Mouse (Mus musculus) embryo, embryonic 9.5 days (tissue): Measurements from ENCODE around the gene Stx16.
A peak's percentile ranks its signal among the peaks of the same experiment; 100 is the strongest.

Experiments
- DNase-seq: peaks from one replicate; pipeline ENCODE4 v3.0.0-alpha.2; 2017; ENCODE audit errors: extremely low spot score

Gene Stx16

DNA sequence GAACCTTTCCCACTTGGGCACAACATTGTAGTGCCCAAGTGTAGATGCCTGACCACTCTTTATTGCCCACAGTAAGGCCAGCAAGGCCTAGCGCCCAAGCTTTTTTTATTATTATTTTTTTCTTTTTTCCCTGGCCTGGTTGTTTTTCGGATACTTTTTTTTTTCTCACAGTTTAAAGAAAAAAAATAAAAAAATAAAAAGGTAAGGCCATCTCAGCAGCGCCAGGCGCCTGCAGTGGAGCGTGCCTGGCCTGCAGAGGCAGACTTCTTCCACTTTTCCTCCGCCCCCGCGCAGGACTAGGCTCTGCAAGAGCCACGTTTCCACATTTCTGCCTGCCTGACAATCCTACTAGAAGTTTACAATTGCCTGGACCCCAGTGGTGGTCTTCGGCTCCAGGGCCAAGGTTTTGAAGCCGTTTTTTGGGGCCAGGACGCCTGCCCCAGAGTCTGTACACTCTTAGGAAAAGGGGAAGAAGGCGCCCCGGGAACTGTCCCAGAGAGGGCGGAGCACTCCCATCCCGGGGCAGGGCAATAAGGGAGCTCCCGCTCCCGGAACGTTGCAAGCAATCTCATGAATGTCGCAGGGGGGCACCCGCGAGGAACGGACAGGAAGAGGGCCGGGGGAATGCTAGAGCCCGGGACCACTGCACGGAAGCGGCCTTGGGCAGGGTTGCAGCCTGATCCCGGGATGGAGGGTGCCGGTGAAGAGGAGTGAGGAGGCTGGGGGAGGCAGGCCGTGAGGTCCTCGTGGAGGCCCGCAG, at the start of gene Stx16:
Gene Stx16, plus strand, starts transcription at position 636 of the 760 bp plus-strand sequence.
- peak; percentile 97 for DNase-seq

DNA sequence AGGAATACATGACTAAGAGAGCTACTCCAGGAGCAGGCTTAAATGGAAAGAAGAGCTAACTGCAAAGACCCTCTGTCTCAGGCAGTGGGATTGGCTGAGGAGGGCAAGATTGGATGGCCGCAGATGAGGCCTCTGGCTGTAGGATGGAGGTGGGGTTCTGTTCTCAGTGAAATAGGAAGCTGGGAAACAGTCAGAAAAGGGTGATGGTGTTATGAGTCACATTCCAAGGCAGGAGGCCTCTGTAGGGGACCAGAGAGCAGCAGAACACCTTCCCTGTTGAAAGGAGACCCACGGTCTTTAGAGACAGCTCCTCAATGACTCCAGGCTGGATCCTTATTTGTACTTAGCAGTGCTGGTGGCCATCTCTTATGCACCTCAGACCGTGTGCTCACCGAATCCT, 49.7 kb upstream of the Stx16 start:
- no peak for DNase-seq

DNA sequence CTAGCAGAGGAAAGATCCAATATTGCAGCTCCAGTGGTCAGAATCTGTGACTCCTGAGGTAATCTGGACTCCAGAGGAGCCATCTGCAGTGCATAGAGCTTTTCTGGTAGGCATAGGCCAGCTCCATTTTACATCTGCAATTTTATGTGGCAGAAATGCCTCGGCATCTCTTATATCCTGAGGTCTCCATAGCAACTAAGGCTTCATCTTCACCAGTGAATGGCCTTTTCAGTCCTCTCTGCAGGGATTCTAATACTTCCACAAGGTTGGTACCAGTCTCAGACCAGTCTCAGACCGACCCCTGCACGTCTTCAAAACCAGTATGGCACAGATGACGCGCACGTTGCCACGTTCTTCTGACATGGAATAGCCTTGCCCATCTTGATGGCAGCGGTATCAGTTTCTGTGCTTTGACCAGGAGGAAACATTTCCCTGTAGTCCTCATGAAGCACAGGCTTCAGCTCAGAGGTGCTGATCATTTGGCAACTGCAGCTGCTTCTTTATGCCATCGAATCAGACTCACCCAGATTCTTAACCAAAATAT, 42.8 kb upstream of the Stx16 start:
- no peak for DNase-seq

DNA sequence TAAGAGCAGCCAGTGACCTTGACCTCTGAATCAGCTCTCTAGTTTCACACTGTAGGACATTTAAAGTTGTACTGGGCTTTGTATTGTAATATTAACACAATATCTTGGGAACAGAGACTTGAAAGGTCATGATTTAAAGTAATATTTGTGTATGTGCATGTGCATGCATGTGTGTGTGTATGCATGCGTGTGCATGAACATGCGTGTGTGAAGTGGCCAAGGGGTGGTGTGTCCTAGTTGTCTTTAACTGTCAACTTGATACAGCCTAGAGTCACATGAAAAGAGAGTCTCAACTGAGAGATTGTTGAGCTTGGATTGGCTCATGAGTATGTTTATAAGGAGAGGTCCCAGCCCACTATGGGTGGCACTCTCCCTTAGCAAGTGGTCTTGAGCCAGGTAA, 28.5 kb upstream of the Stx16 start:
- DNase-seq = no peak

DNA sequence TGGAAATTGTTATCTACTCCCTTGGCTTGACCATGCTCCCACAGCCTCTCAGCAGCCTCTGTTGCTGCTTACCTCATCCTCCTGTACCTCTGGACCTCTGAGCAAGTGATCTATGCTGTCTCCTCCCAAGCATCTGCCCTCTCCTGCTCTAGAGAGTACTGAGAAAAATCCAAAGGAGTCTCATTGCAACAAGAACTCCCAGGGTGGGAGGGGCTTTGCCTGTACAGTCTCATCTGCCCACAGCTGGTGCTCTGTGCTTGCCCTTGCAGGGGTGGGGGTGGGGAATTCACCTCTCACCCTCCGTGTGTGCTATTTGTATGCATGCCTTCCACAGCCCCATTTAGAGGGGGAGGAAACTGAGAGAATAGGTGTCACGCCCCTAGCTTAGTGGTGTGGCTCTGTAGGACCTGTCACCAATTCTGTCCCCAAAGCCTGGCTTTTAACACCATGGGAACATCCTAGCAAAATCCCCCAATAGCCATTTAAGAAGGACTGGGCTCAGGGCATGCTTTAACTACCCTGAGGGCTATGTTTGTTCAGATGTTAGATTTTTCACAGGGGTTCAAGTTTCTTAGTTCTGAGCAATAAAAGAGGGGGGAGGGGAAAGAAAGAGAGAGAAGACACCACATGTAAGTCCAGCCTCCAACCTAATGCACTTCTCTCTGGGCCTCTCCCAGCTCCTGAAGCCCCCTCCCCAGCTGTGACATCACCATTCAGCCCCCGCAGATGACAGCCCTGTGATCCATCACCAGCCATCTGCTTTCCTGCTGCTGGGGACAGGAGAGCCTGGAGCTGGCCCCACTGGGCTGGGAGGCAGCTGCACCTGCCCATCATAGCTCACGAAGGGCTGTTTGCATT, 26.4 kb upstream of the Stx16 start:
- peak; percentile 80 for DNase-seq

DNA sequence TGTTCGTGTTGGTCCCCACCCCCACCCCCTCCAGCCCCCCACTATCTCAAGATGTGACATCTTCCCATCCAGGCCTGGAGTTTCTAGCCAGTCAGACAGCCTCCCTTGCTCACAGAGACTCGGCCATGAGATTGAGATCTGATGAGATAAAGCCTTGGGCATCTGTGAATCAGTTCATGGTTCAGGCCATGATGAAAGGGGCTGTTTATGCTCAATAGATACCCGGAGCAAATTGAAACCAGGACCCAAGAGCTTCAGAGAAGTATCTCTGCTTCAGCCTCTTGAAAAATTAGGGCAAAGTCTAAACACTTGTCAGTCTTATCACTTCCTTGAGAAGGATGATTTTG, 25.8 kb upstream of the Stx16 start:
- DNase-seq = no peak

DNA sequence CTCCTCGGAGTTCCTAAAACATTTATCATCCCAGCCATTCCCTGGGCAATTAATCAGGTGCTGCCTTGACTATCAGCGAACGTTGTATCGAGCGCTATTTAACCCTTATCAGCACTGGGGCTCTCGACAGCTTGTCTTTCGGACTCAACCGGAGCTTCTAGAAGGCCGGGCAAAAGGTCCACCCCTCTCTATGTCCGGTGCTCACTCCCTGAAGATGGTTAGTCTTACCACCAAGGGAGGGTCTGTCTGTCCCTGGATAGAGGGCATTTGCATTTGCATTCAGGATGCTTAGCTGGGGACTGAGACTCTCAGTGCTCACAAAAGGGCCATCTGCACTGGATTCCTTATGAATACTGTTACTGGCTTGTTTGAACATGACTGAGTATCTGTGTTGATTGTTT, 25.0 kb upstream of the Stx16 start:
- DNase-seq = peak; percentile 51

DNA sequence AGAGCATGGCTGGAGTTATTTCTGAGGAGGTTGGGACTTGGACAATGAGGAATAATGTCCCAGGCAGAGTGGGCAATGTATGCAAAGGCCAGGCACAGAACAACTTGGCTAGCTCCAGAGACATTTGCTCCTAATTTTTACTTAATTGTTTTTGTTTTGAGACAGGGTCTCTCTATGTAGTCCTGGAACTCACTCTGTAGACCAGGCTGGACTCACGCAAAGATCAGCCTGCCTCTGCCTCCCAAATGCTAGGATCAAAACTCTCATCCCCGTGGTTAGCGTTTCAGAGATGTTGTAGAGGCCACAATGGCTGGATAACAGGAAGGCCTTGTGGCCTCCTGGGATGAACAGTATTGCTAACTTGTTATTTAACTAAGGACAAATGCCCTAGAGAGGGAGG, 21.6 kb upstream of the Stx16 start:
- no peak for DNase-seq

DNA sequence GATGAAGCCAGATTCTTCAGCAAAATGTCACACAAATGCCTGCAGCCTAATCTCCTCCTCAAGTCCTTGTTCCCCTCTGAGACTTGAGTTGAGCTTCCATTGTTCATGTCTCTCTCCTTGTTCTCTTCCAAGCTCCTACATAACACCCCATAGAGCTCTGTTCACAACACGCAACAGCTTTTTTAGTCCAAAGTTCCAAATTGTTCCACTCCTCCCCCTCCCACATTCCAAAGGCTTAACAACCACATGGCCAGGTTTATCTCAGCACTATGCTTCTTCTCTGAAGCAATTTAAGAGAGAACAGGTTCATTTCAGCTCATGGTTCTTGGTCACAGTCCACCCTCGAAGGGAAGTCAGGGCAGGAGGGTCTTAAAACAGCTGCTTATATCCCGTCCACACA, 18.4 kb upstream of the Stx16 start:
- DNase-seq = no peak

DNA sequence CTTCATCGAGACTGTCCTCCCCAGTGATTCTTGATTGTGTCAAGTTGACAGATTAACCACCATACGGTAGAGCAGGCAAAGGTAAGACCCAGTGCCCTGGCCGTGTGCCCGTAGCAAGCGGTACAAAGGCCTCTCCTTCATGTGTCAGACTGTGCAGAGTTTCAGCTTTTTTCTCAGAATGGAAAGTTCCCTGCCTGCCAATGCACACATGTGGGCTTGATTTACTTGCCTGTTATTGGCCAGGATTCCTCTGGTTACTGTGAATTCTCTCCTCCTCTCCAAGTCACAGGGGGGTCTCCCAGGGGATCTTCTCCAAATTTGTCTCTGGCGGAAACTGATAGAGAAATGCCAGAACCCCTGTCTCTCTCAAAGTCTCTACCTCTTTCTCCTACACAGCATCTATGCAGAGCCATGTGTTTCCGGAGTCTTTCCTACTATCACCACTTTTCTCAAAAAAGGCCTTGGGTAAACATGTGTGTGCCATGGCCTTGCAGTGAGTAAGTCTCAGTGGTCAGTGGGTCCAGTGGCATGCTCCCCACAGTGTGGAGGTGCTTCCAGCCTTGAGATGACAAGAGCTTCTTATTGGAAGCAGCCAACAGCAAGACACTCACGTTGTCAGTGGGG, 17.7 kb upstream of the Stx16 start:
- DNase-seq = no peak

DNA sequence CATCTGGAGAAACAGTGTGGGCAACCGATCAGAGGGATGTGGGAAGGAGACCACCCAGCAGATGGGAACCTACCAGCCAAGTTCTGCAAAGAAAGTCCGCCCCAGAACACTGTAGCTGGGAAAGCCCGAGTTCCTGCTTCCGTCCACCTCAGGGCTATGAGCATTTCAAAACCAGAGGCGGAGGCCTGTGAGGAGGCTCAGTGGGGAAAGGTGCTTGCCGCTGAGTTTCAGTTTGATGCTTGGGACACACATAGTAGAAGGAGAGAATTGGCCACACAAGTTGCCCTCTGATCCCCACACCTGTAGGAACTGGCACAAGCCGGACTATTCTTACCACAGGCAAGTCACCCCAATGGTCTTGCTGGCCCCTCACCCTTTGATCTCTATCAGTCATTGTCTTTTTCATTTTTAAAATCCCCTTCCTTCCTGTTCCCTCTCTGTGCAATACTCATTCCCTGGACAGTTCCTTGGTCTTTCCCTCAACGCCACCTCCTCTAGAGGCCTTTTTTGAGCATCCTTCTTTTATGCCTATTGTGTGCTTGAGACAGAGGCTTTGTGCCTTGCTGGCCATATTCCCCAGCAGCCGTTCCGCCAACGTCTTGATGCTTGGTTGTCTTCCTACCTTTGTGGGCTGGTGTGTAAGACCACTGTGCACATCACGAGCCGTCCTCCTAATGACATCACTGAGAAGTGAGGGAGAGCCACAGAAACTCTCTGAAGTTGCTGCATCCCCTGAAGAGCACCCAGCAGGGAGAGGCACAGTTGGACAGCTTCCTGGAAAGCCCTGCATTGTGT, 16.3 kb upstream of the Stx16 start:
- DNase-seq = no peak

DNA sequence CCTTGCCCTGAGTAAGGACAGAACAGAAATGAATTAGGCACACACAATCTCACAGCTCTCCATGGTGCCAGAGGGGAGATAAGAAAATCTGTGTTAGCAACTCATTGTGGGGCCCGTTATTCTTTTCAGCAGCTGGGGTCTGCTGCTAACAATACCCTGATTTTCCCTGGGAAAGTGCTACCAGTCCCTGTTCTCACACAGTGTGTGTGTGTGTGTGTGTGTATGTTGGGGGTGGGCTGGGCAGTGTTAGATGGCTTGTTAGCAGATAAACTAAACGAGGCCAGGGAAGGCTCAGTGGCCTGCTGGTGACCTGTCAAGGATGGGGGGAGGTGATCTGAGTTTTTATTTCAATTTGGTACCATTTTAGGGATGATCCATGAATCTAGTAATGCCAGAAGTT, 14.9 kb upstream of the Stx16 start:
- no peak for DNase-seq

DNA sequence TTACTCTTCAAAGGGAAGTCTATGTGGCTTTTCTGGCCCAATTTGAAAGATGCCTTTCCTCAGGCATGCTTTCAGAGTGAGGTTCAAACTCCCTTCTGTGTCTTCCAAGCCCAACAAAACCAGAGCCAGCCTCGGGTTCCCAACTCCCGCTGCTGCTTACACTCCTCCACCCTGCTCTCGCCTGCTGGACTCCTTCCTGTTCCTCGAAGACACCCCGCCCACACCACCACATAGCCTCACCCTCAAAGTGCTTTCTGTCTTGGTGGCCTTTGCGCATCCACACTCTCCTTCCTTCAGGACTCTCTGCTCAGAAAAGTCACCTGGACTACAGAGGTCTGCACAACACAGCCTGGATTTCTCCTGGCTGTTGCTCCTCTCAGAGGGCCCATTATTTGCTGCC, 13.0 kb upstream of the Stx16 start:
- no peak for DNase-seq

DNA sequence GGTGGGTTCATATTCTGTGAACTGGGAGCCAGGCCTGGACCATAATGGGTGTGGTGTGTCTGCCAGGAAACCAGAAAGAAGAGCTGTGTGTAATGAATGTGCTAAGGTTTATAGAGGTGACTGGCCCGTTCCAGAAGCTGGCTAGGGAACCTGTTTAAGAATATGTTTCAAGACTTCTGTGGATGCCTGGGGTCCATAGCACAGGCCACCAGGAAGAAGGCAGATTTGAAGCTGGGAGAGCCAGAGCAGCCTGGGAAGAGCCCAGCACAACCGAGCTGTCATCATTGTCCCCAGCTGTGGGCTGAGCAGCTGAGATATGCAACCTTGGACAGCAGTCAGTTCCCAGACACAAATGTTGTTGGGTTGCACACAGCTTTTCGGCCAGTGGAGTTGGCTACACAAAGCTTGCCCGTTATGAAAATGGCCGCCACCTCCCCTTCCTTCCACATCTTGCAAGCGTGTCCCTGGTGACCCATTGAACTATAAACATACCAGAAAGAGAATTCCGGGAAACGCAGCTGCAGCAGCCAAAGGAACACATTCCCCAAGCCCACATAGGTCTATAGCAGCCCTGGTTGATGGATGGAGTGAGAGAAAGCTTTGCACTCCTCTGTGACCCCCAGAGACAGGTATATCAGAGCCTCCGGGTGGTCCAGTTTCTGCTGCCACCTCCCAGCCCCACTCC, 12.4 kb upstream of the Stx16 start:
- no peak for DNase-seq

DNA sequence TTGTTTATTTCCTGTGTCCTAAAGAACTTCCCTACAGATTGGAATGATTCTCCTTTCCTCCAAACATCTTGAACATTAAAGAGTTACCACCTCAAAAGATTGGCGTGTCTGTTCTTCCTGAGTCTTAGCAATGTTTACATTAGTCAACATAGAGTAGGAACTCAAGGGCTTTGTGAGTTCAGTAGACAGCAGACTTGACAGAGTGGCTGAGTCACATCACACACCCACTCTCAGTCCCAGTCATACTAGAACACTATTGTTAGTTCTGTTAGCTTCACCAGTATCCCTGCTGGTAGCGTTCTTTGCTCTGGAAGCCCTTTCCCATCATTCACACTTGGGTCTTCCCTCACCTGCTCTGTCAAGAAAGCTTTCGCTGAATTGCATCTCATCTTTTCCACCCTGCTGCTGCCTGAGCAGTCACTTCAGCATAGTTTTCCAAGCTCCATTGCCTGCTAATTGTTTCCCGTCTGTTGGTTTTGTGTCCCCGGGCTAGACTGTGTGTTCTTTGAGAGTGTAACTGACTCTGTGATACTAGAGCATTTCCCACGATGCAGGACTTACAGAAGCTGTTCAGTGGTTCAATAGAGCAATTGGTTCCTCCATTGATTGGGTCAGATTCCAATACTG, 8.2 kb upstream of the Stx16 start:
- no peak for DNase-seq

DNA sequence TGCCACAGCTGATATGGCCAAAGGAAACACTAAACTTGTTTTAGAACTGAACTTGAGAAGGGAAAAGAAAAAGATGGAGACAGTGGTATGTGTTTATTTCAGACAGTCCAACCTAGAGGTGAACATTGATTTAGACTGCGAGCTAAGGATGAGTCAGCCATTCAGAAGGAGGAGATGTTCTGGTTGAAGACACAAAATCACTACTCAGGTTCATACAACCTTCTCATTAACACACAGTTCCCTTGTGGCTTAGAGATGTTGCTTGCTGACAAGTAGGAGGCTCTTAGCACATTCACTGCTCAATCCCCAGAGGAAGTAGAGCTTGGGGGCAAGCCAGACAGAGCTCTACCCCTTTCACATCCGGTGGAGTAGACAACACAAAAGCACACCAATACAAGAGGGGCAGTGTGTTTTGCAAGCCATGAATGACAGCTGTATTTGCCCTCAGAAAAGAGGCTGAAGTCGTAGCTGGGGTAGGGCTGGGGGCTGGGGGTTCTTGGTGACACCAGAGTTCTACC, 6.5 kb upstream of the Stx16 start:
- no peak for DNase-seq

DNA sequence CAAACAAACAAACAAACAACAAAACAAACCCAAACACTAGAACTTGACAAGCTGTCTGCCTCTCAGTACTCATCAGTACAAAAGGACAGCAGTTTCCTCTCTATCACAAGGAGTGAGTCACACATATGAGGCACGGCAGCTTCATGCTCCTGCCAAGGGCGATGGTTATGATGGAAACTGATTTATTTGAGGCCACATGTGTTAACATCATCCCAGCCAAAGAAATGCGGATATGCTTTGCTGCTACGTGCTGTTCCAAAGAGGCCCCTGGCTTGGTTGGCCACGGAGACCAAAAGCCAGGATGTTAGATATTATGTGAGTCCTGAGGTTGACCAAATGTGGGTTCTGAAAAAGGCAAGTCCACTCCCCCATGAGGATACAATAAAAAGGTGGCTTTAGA, 4.7 kb upstream of the Stx16 start:
- DNase-seq = no peak

DNA sequence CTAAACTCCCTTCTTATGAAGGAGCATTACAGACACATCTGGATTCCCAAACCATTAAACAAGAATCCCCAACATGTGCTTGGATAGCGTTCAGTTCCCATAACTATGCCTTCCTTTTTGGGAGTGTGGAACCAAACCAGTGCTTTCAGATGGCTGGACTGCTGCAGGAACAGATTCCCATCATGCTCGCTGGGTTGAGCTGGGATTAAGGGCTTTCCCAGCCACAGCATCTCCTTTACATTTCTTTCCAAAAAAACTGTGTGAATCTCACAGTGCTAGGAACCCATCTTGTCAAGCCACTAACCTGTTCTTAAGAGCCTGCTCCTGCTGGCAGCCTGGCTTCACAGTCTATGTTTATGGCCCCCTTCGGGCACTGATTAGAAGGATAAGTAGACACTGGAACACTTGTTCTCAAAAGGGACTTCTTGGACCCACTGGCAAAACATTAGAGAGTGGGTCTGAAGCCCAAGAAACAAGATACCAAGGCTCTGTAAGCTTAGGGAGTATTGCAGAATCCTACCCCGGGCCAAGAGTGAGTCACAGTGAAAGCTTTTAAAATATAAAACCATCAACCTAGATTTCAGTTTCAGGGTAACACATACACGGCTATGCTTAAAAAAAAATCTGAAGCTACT, 2.8 kb upstream of the Stx16 start:
- DNase-seq = no peak

DNA sequence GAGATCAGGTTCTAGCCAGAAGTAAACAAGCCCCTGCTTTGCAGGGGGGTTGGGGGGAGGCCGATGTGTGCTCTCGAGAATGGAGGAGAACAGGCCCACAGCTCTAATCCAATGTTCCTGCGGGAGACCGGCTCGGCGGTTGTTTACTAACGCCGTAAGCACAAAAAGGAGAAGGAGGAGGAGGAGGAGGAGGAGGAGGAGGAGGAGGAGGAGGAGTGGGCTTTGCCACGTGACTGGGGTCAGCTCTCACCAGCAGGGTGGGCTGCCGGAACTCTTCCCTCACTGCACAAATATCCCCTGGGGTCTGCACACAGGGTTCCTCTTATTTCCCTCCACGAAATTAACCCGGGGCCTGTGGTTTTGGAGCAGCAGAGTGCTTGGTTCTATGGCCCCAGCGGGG, 1.5 kb upstream of the Stx16 start:
- peak; percentile 82 for DNase-seq

DNA sequence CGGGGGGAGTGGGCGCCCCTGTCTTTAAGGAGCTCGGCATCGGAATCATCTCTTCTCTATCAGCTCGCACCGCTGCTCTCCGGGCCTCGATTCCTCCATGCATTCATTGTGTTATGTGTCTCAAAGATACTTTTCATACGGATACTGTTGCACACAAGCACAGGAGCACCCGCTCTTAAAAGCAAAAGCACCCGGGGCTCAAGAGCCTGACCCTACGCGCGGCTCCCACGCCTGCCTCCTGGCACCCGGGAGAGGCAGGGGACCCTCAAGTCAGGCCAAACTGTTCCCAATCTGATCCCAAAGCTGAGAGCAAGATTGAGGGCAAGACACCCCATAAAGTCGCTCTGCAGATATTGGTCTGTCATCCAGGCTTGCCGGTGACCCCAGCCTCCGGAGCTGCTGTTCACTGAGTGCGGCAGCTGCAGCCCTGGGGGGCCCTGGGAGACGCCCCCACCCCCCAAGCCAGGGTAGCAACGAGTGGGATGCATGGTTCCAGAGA, 987 bp upstream of the Stx16 start:
- DNase-seq = no peak
